Mouse (Mus musculus): Measurements from ENCODE around the gene AC109138.7. TPM values are rescaled to one million over a fixed set of nuclear protein-coding genes. Genes with fewer than 3 reads are reported as not detected.
A peak's percentile ranks its signal among the peaks of the same experiment; 100 is the strongest.

Gene AC109138.7
- not detected in 2 replicates for polyA plus RNA-seq (2014; fragmentation: Nextera tagmentation; extraction: Ambion mirVana)

DNA sequence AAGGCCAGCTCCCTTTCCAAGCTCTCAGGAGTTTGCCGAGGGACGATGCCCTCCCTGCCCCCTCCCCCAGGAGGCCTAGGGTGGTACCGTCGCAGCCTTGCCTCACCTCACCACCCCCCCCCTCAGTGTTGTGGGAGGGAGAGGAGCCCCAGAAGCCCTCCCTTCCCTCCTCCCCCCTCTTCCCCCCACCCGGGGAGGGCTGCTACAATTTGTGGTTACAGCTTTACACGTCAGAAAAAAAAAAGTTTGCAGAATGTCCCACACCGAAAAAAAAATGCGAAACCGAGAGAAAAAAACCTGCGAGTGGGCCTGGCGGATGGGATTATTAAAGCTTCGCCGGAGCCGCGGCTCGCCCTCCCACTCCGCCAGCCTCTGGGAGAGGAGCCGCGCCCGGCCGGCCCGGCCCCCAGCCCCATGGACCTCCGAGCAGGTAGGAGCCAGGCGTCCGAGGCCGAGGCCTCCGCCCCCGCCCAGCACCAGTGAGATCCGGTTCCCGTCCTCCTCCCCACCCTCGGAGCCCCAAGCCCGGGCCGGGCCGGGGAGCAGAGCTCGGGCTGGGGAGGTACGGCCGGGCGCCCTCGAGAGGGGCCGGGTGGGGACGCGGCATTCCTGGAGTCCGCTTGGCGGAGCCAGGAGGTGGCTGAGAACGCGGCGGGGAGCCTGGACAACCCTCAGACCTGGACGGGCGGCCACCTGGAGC lies at the start of gene AC109138.7, which contains the start of gene Clcf1:
AC109138.7 (plus strand) TSS at position 287 of the 700 bp plus-strand sequence.
Clcf1 (plus strand) TSS at position 168 of the 700 bp plus-strand sequence.
- no peaks in the 10 kb centered on the region for H3K9me3 ChIP-seq (ENCODE audit: control insufficient read depth, low read length)
- no peak within 1 kb of the TSS for H3K27ac ChIP-seq (ENCODE audit: low read depth, low read length)
- DNase-seq (ENCODE audit: low spot score, missing footprints), result peak; percentile 93

GRCm38 (mm10) chr19:4164721-4165120 lies 49.4 kb upstream of the AC109138.7 start:
- 83% methylated on average over 2 of the region's 2 CpGs for WGBS
- ATAC-seq (ENCODE audit: low FRiP score) (no peak), DNase-seq (ENCODE audit: low spot score, missing footprints) (no peak)
- H3K4me3 ChIP-seq (ENCODE audit: low read depth, low read length), result no peak overlapping the region
- H3K9me3 ChIP-seq (ENCODE audit: control insufficient read depth, low read length), result no peaks in the 10 kb centered on the region
- no peak overlapping the region for H3K4me2 ChIP-seq
- peaks cover 4% of the 10 kb centered on the region; the same call in 1 of the 2 replicates for H3K36me3 ChIP-seq (ENCODE audit: control insufficient read depth, insufficient read depth, low read length)
- peaks cover 12% of the 10 kb centered on the region for H3K4me1 ChIP-seq (ENCODE audit: control insufficient read depth, insufficient read depth, low read length)
- H3K27me3 ChIP-seq (ENCODE audit: control insufficient read depth, insufficient read depth, low read length), result no peaks in the 10 kb centered on the region
- no peak overlapping the region for H3K27ac ChIP-seq (ENCODE audit: low read depth, low read length)
- H3K9ac ChIP-seq (ENCODE audit: low read length), result no peak overlapping the region

More for the DNA sequence above, at the start of gene AC109138.7, which contains the start of gene Clcf1:
- H3K4me1 ChIP-seq (ENCODE audit: control insufficient read depth, insufficient read depth, low read length), result peaks cover 25% of the 10 kb centered on the region
- peak within 1 kb of the TSS; percentile 58 for H3K4me3 ChIP-seq (ENCODE audit: low read depth, low read length)
- peak within 1 kb of the TSS; percentile 70 for H3K9ac ChIP-seq (ENCODE audit: low read length)
- H3K27me3 ChIP-seq (ENCODE audit: control insufficient read depth, insufficient read depth, low read length), result peaks cover 48% of the 10 kb centered on the region
- peak; percentile 54; the same call in 1 of the 2 replicates for ATAC-seq (ENCODE audit: low FRiP score)
- under 1% methylated on average over 43 of the region's 49 CpGs for WGBS
- H3K4me2 ChIP-seq, result peak within 1 kb of the TSS; percentile 98
- H3K36me3 ChIP-seq (ENCODE audit: control insufficient read depth, insufficient read depth, low read length), result no peaks in the 10 kb centered on the region

DNA sequence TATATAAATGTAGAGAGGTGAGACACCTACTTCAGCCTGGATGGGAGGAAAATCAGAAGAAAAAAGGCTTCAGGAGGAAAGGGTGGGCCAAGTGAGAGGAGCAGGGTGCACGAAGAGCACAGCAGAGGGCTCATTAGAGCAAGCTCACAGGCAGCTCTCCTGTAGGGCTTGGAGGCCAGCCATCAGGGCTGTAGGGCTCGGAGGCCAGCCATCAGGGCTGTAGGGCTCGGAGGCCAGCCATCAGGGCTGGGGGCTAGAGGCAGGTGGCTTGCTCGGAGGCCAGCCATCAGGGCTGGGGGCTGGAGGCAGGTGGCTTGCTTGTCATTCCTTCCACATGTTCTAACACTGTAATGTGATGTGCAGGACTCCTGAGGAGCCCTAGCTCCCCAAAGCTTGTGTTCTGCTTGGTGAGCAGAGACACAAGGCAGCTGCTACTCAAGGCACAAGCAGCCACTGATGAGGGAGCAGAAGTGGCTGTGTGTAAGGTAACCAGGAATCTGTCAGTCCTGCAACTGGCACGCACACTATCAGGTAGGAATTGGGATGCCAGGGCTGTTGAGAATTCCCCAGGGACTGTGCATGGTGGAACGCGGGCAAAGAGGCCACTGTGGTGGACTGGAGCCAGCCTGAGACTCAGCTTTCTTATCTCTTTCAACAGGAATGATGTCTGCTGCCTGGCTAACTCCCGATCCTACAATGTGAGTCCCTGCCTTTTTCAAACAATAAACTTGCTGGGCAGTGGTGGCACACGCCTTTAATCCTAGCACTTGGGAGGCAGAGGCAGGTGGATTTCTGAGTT lies 47.3 kb upstream of the AC109138.7 start:
- Histone ChIP-seq H3K9ac (ENCODE audit: low read length) (no peak overlapping the region), H3K4me1 (ENCODE audit: control insufficient read depth, insufficient read depth, low read length) (peaks cover 18% of the 10 kb centered on the region), H3K36me3 (ENCODE audit: control insufficient read depth, insufficient read depth, low read length) (no peaks in the 10 kb centered on the region), H3K9me3 (ENCODE audit: control insufficient read depth, low read length) (no peaks in the 10 kb centered on the region), H3K4me2 (no peak overlapping the region), H3K27me3 (ENCODE audit: control insufficient read depth, insufficient read depth, low read length) (no peaks in the 10 kb centered on the region), H3K4me3 (ENCODE audit: low read depth, low read length) (no peak overlapping the region), H3K27ac (ENCODE audit: low read depth, low read length) (no peak overlapping the region)
- DNase-seq (ENCODE audit: low spot score, missing footprints) (no peak), ATAC-seq (ENCODE audit: low FRiP score) (no peak)
- WGBS, result 80% methylated on average over 9 of the region's 9 CpGs

DNA sequence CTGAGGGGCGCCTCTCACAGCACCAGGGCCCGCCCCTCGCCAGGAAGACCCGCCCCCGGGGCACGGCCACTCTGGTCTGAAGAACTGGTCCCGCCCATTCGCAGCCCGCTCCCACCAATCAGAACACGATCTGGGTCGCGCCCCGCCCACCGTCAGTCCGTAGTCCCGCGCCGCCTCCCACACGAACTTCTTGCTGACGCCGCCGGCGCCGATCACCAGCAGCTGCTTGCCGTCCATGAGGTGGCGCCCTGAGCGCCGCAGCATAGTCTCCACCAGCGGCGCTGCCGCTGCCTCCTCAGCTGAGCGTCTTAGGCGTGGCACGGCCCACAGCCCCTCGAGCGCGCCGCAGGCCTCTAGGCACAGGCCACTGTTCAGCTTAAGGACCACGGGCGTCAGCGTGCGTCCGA lies 44.8 kb upstream of the AC109138.7 start:
- ATAC-seq (ENCODE audit: low FRiP score) (peak; percentile 95), DNase-seq (ENCODE audit: low spot score, missing footprints) (peak; percentile 100)
- under 1% methylated on average over 42 of the region's 43 CpGs for WGBS
- H3K4me1 ChIP-seq (ENCODE audit: control insufficient read depth, insufficient read depth, low read length), result peaks cover 7% of the 10 kb centered on the region
- H3K4me2 ChIP-seq, result peak overlapping the region; percentile 76
- H3K9ac ChIP-seq (ENCODE audit: low read length), result peak overlapping the region; percentile 84
- H3K36me3 ChIP-seq (ENCODE audit: control insufficient read depth, insufficient read depth, low read length), result no peaks in the 10 kb centered on the region
- peak overlapping the region; percentile 74 for H3K27ac ChIP-seq (ENCODE audit: low read depth, low read length)
- peak overlapping the region; percentile 34 for H3K4me3 ChIP-seq (ENCODE audit: low read depth, low read length)
- no peaks in the 10 kb centered on the region for H3K27me3 ChIP-seq (ENCODE audit: control insufficient read depth, insufficient read depth, low read length)
- H3K9me3 ChIP-seq (ENCODE audit: control insufficient read depth, low read length), result no peaks in the 10 kb centered on the region

GRCm38 (mm10) chr19:4169810-4170209 lies 44.3 kb upstream of the AC109138.7 start:
- Histone ChIP-seq H3K4me2 (peak overlapping the region; percentile 76), H3K27ac (ENCODE audit: low read depth, low read length) (peak overlapping the region; percentile 74), H3K9me3 (ENCODE audit: control insufficient read depth, low read length) (no peaks in the 10 kb centered on the region), H3K27me3 (ENCODE audit: control insufficient read depth, insufficient read depth, low read length) (no peaks in the 10 kb centered on the region), H3K9ac (ENCODE audit: low read length) (peak overlapping the region; percentile 84), H3K36me3 (ENCODE audit: control insufficient read depth, insufficient read depth, low read length) (no peaks in the 10 kb centered on the region), H3K4me1 (ENCODE audit: control insufficient read depth, insufficient read depth, low read length) (peaks cover 7% of the 10 kb centered on the region), H3K4me3 (ENCODE audit: low read depth, low read length) (peak overlapping the region; percentile 34)
- ATAC-seq (ENCODE audit: low FRiP score) (peak; percentile 65), DNase-seq (ENCODE audit: low spot score, missing footprints) (no peak)
- WGBS, result 6% methylated on average over 27 of the region's 27 CpGs

- Histone ChIP-seq H3K9me3 (ENCODE audit: control insufficient read depth, low read length) (no peaks in the 10 kb centered on the region), H3K9ac (ENCODE audit: low read length) (no peak overlapping the region), H3K27ac (ENCODE audit: low read depth, low read length) (no peak overlapping the region), H3K36me3 (ENCODE audit: control insufficient read depth, insufficient read depth, low read length) (no peaks in the 10 kb centered on the region), H3K4me3 (ENCODE audit: low read depth, low read length) (no peak overlapping the region), H3K4me2 (no peak overlapping the region), H3K27me3 (ENCODE audit: control insufficient read depth, insufficient read depth, low read length) (no peaks in the 10 kb centered on the region), H3K4me1 (ENCODE audit: control insufficient read depth, insufficient read depth, low read length) (peaks cover 15% of the 10 kb centered on the region)
- ATAC-seq (ENCODE audit: low FRiP score), result no peak
- no peak for DNase-seq (ENCODE audit: low spot score, missing footprints)
- 90% methylated on average over 10 of the region's 10 CpGs for WGBS
Measured at GRCm38 (mm10) chr19:4170723-4171392, 43.3 kb upstream of the AC109138.7 start.

GRCm38 (mm10) chr19:4171393-4172290 lies 42.5 kb upstream of the AC109138.7 start:
- WGBS, result 73% methylated on average over 13 of the region's 13 CpGs
- Histone ChIP-seq H3K4me3 (ENCODE audit: low read depth, low read length) (no peak overlapping the region), H3K4me2 (no peak overlapping the region), H3K4me1 (ENCODE audit: control insufficient read depth, insufficient read depth, low read length) (peaks cover 15% of the 10 kb centered on the region), H3K27ac (ENCODE audit: low read depth, low read length) (no peak overlapping the region), H3K9me3 (ENCODE audit: control insufficient read depth, low read length) (no peaks in the 10 kb centered on the region), H3K9ac (ENCODE audit: low read length) (no peak overlapping the region), H3K27me3 (ENCODE audit: control insufficient read depth, insufficient read depth, low read length) (no peaks in the 10 kb centered on the region), H3K36me3 (ENCODE audit: control insufficient read depth, insufficient read depth, low read length) (no peaks in the 10 kb centered on the region)
- ATAC-seq (ENCODE audit: low FRiP score) (no peak), DNase-seq (ENCODE audit: low spot score, missing footprints) (no peak)

GRCm38 (mm10) chr19:4172925-4173324 lies 41.2 kb upstream of the AC109138.7 start:
- H3K36me3 ChIP-seq (ENCODE audit: control insufficient read depth, insufficient read depth, low read length), result no peaks in the 10 kb centered on the region
- DNase-seq (ENCODE audit: low spot score, missing footprints), result no peak
- H3K4me2 ChIP-seq, result no peak overlapping the region
- 60% methylated on average over 11 of the region's 11 CpGs for WGBS
- H3K27ac ChIP-seq (ENCODE audit: low read depth, low read length), result no peak overlapping the region
- H3K4me1 ChIP-seq (ENCODE audit: control insufficient read depth, insufficient read depth, low read length), result peaks cover 15% of the 10 kb centered on the region
- H3K9ac ChIP-seq (ENCODE audit: low read length), result 0 out of 2 replicates have a peak overlapping the region, but pooled peaks have one; percentile 33
- no peaks in the 10 kb centered on the region for H3K9me3 ChIP-seq (ENCODE audit: control insufficient read depth, low read length)
- no peak overlapping the region for H3K4me3 ChIP-seq (ENCODE audit: low read depth, low read length)
- no peak for ATAC-seq (ENCODE audit: low FRiP score)
- H3K27me3 ChIP-seq (ENCODE audit: control insufficient read depth, insufficient read depth, low read length), result no peaks in the 10 kb centered on the region

All from midbrain, embryonic 11.5 days (tissue).